Mouse (Mus musculus): Measurements from ENCODE around the gene Cdk5r1.

Cdk5r1 gene

DNA sequence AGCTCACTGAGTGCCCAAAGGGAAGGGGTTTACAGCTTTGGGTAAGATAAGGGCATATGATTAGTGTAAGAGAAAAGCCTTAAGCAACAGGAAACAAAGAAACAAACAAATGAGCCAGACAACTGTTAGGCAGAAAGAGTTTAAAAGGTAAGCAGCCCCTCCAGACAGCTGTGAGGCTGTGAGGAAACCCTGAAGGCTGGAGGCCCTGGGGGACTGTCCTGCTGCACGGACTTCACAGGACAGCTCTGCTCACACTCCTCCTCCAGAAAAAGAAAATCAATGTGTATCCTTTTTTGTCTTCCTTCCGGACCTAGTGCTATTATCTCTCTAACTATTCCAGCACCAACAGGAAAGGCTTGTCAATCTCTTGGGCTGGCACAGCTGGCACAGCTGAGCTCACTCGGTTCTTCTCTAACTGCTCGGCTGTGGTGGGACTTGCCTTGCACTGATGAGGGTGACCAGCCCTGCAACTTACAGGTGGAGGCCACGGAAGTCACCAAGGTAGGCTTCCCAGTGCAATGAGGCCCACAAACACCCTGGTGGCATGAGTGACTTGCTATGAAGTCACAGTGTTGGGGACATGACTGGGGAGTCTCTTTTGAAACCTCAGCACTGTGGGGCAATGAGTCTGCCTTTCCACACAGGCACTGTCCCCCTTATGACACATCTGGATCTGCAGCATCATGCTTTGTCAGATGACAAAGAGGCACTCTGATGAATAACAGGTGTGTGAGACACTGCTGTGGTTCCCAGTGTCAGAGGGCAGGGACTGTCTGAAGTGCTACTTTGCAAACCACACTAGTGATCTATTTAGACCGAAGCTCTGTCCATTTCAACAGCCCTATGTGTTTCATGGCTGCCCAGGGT, 27.9 kb downstream of the Cdk5r1 start:
- DNase-seq, result no peak

DNA sequence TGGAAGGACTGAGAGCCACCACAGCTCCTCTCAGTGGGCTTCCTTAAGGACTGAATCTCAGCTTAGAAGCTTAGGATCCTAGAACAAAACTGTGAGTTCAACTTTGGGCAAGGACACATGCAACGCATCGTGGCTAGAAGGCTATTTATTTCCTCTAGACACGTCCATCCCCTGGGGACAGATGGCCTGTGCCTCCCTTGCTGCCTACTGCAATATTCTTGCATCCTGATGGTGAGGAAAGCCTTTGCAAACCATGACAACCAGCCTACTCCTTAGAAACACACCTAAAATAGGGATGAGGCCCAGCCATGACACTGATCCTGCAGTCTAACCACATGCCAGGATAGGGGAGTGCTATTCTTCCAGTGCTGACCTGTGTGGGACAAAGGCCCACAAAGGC, 28.8 kb downstream of the Cdk5r1 start:
- DNase-seq, result no peak

DNA sequence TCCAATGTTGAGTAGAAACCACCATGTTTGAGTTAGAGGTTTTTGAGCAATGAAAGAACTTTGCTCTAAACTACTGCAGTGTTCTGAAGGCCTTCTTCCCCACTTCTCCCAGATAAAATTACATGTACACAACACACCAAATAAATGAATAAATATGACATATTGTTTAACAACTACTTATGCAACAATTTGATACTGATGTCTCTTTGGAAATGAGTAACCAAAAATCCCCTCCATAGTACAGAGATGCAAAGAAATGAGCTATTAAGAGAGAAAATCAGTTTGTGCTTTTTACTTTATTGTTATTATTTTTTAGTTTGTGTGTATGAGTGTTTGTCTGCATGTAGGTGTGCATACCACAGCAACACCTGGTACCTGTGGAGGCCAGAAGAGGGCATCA, 29.7 kb downstream of the Cdk5r1 start:
- no peak for DNase-seq

DNA sequence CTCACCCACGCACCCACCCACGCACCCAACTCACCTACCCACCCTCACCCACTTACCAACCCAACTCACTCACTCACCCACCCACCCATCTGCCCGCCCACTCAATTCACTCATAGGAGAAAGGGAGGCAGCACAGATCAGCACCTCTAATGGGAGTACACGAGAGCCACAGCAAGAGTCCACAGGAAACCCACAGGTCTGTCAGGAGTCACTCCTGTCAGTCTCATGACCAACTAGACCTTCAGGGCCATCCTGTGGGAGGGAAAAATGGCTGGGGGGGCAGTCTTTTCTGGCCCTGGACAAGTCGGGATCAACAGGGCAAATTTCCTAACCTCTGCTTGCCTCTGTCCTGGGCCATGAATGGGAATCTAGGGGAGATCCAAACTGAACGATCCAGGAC, 31.0 kb downstream of the Cdk5r1 start:
- peak; percentile 52 to 56 for DNase-seq

DNA sequence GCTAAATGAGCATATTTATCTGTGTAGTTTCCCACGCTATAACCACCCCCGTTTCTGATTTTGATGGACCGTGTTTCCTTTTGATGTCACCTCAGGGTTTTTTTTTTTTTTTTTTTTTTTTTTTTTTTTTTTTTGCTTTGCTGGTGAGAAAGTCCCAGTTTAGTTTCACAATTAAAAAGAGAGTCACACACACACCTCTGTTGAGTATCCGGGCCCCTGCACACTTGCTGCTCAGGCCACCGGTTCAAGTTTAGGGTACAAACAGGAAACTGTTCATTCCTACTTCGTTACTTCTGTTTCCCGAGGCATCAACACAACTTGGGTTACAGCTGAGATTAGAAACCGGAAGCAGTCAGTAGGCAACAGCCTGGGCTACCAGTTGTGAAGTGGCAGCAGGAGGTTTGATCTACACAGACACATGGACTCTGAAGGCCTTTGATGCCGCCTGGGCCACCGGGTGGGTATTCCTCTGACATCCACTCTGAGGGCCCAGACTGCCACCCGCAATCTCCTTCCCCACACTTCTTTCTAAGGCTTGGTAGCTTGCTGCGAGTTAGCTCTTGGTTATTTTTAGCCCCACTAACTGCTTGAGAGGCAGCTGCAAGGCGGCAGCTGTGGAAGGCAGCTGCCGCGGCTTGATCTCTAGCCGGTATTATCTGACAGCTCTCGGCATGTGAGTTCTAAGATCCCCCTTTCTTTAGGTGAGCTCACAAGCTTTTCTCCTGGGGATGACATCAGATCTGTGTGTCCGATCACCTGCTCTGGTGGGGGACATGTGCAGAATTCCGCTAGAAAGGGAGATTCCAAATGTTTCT, 31.7 kb downstream of the Cdk5r1 start:
- DNase-seq, result peak; percentile 81 to 85

DNA sequence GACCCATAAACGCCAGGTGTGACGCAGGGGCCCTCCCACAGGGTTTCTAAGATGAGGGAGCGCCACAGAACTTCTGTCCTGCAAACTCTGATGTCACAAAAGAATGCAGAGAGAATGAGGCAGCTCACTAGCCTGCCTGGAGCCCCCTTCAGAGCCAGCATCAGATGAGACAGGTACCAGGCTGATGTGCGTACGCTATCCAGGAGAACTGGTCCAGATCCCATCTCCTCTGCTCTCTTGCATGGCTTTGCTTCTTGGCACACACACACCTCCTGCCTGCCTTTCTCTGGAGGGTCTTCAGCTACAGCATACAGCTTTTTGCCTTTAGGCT, 32.3 kb downstream of the Cdk5r1 start:
- peak in 1 of 2 experiments; percentile 81 for DNase-seq

DNA sequence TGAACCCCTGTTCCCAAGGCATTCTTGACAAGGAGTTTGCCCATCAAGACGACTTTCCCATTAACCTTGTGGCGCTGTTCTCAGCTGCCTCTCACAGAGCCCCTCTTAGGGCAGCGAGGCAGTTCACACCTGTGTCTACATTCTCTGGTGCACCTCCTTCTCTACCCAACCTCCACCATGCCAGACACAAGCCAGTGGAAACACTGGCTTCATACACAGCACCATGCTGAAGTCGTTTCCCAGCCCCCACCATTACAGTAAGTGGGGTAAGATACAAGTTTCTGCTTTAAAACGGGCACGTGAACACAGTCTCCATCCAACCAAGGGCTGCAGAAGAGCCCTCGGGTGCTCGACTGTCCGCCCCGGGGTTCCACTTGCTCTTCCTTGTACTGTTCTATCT, 33.3 kb downstream of the Cdk5r1 start:
- no peak for DNase-seq

DNA sequence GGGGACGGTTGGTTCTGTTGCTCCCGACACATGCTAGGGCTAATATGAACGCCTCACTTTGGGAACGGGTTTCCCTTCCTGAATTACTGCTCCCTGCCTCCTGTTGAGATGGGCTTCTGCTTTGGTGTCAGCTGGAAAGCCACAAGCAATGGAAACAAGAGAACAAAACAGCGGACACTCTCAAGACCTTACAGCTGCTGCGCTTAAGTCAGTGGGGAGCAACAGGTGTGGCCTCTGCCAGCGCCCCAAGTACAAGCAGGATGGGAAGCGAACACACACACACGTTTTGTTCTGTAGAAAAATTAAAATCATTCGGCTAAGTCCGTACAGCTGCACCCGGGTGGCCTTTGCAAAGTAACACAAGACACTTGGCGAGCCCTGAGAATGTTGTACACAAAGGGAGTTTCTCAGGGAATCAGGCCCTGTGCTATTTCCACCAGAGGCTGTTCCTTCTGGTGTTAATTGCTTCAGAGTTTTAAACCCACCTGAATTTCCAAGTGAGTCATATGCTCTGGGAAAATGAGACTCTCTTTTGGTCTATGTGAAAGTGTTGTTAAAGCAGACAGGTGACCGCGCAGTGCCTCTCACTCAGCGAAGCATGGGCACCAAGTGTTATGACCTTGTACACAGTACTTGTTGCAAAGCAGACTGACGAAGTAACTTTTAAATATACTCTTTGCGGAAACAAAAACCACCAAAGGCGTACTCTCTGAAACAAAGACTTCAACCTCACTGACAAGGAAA, 35.7 kb downstream of the Cdk5r1 start:
- DNase-seq, result peak; percentile 38 to 46

DNA sequence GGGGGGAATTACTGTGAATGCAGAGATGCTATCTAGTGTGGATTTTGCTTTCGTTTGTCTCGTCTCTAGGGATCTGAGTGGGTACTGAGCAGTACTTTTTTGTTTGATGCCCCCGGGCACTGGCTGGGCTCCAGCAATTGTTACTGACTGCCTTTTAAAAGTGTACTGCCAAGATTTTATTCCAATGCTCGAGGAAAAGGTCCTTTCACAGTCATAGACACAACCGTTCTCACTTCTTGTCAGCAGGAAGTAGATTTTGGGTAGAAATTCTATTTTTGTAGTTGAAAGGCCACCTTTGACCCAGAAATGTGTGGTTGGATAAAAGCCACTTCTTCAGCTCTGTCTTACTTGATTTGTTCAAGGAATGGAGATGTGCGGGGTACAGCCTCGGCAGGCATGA, 37.0 kb downstream of the Cdk5r1 start:
- DNase-seq, result peak; percentile 46

DNA sequence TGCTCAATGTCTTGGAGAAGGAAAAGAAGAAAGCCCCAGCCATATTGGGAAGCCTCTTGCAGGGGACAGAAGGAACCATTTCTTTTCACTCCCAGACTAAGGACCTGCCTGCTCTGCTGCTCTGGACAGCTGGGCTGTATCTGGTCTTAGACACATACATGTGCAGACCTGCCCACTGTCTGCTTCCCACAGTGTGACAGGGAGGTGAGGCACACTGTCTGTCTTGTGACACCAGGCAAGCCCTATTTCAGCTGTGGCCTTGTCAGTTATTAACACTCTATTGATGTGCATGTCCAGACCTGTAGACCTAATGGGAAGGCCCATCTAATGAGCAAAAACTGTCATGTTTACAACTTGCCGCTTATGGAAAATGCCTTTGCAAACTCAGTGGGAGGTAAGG, 38.5 kb downstream of the Cdk5r1 start:
- DNase-seq, result no peak

DNA sequence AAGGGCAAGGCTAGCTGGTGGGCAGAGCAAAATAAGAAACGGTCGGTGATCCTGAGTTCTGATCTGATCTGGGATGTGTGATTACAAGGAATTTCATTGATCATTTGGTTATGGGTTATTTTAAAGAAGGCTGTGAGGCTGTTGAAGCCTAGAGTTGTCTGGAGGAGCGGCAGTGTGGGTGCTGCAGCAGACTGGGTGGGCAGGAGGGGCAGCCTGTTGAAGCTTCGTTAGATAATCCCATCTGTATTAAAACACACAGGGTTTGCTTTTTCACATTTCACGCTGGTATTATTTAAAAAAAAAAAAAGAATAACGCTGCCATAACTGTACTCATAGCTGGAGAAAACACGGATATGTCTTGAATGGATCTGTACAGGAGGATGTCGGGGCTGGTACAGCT, 39.1 kb downstream of the Cdk5r1 start:
- no peak for DNase-seq

DNA sequence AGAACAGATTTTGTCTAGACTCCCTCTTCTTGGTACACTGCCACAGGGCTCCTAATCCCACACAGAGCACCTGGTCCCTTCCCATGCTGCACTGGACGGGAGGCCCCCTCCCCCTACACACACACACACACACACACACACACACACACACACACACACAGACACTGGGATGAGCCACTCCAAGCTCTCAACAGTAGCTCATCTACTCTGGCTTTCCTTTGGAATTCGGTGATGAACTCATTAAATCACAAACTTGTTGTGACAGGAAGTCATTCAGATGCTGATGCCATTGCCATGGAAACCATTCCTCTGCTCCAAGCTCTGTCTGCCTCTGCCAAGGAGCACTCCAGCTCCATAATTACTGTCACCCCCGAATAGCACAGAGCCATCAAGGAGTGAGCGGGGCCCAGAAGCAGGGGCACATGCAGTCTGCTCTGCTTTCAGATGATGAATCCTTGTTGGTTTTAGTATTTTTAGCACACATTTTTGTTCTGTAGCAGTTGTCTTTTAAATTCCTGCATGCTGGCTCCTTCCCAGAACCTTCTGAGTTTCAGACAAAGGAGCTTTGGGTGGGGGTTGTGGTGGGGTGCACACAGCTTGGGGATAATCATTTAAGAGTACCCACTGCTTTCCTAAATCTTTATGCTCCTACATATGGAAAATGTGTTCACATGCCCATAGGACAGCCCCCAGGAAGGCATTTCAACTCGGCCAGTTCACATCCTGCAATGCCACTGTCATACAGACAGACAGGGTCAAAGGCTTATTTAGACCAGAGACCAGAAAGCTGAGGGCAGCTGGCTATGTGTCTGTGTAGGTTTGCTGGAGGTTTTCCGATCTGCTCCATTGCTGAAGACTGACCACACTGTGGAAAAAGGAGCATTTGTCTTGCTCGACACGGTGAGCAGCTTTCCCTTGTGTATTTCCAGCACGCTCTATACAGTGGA, 41.9 kb downstream of the Cdk5r1 start:
- DNase-seq, result no peak

DNA sequence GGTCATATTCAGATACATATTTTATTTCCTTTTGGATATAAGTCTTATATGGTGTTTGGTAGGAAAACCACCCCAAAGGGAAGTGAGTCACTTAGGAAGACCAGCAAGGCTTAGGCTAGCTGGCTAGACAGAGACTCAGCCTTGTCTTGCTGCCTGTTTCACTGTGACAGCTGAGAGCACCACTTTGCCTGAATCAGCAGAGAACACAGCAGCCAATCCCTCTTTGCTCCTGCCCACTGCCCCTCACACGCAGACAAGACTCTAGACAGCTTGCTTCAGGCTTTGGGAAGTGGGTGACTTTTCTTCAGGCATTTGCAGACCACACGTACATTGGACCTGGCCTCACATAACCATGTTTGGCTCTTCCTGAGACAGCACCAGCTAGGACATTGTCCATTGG, 44.3 kb downstream of the Cdk5r1 start:
- no peak for DNase-seq

DNA sequence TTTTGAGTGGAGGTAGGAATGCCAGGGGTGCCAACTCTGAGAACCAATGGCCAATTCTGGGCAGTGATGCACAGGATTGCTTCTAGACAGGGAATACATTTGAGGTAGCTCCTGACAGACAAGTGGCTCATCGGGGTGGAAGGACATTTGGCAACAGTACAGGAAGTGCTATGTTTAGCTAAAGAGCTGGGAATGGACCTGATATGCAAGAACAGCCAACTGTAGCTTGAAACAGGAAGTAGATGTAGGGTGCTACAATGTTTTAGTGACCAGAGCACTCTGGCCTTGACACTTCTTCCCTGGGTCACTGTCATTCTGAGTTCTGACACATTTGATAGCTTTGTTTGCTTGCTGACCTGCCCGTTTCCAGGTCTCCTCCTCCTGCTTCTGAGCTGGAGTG, 46.0 kb downstream of the Cdk5r1 start:
- DNase-seq, result no peak

DNA sequence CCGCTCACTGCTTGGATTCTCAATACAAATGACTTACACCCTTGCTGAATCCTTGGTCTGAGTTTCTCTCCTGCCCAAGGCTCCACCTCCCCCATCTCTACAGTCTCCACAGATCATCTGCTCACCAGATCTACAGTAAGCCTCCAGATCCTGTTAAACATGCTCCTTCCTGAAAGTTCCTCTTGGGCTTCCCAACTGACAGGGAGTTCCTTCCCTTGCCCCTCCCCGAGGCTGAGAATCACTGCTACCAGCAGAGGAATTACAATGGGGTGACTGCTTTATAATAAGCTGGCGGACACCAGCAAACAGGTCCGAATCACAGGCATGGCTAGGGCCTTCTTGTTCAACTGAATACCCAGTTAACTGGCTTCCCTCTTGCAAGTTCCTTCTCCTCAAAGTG, 46.6 kb downstream of the Cdk5r1 start:
- no peak for DNase-seq

DNA sequence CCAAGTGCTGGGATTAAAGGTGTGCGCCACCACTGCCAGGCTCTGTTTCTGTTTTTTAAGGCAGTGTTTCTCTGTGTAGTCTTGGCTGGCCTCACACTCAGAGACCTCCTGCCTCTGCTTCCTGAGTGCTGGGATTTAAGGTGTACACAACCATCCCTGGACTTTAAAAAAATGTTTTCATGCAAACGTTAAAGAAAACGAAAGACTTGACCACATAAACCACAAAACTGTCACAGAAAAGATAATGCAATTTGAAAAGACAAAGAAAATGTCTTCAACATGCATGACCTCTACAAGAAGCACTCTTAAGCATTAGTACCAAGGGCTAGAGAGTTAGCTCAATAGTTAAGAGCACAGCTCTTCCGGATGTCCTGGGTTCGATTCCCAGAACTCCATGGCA, 47.4 kb downstream of the Cdk5r1 start:
- no peak for DNase-seq

DNA sequence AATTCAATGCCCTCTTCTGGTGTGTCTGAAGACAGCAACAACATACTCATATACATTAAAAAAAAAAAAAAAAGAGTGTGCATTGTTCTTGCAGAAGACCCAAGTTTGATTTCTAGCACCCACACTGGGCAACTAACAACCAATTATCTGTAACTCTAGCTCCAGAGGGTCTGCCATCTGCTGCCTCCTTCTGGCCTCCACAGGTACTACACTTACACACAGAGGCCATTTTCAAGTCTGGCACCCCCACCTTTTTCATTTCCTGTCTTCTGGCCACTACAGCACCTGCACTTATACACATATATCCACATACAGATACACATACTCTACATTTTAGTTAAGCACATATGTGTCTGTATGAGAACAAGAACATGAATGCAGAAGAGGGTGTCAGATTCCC, 50.9 kb downstream of the Cdk5r1 start:
- DNase-seq, result peak; percentile 65 to 66

DNA sequence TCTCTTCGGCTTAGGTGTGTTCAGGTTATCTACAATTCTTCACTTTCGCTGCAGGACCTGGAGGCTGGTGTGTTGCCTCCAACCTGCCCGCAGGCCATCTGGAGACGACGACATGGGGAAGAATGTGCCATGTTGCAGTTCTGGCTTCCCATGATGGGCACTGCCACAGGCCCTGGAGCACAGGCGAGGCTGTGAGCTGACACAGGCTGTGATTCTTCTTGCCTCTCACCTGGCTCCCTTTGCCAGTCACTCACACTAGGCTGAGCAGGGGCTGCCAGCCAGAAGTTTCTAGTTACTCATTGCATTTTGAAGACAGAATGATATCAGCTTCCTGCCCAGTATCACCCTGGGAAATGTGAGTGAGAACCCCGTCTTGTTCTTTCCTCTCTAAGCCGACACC, 52.3 kb downstream of the Cdk5r1 start:
- no peak for DNase-seq
